Mouse (Mus musculus) E14TG2a.4 (cell line): Measurements from ENCODE around the gene Usp13.

Experiments
- H3K27me3 ChIP-seq: 2 replicates; pipeline ENCODE4 v1.6.1; 2014; ENCODE audit warnings: low read length, control low read depth; ENCODE audit not compliant: insufficient read depth
- H3K36me3 ChIP-seq: 2 replicates; pipeline ENCODE4 v1.6.1; 2014; ENCODE audit warnings: low read length, control low read depth; ENCODE audit not compliant: insufficient read depth
- H3K4me1 ChIP-seq: replicated peaks from 2 replicates; pipeline ENCODE4 v1.6.1; 2014; ENCODE audit warnings: low read depth, low read length, control low read depth
- H3K4me3 ChIP-seq: replicated peaks from 2 replicates; pipeline ENCODE4 v1.5.1; 2014; ENCODE audit warnings: mild to moderate bottlenecking, low read length
- H3K9me3 ChIP-seq: 2 replicates; pipeline ENCODE4 v1.6.1; 2014; ENCODE audit warnings: low read length, control low read depth
- CTCF ChIP-seq: conservative IDR thresholded peaks from 2 replicates; pipeline ENCODE4 v1.5.1; 2014; ENCODE audit warnings: low read length
- NANOG ChIP-seq: IDR thresholded peaks from 2 replicates; pipeline ENCODE4 v1.6.1; 2014; ENCODE audit warnings: borderline replicate concordance, low read length, mixed read lengths
- POU5F1 ChIP-seq: IDR thresholded peaks from 2 replicates; pipeline ENCODE4 v1.6.1; 2014; ENCODE audit warnings: low read length, borderline replicate concordance

The Usp13 gene

DNA sequence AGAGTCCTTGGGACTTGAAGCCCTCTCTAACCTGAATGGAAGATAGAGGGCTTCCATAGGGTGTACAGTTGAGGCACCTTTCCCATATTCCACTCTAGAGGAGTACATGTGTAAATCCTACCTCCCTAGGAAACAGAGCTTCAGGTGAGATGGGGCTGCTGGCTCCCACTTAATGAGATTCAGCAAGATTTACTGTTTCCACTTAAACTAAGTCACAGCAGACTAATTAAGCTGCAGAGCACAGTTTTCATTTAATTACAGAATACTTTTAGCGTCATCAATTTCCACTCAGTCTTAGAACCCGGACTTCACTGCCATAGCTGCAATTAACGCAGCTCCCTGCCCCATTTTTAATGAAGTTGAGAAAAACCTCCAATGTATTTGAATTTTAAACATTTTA is 144.1 kb downstream of the Usp13 start:
- no peaks in the 10 kb centered on the region for H3K36me3 ChIP-seq
- H3K9me3 ChIP-seq = no peaks in the 10 kb centered on the region
- TF ChIP-seq NANOG (no peak), POU5F1 (no peak), CTCF (no peak)
- H3K4me3 ChIP-seq = no peak overlapping the region
- no peaks in the 10 kb centered on the region for H3K4me1 ChIP-seq
- no peaks in the 10 kb centered on the region for H3K27me3 ChIP-seq

DNA sequence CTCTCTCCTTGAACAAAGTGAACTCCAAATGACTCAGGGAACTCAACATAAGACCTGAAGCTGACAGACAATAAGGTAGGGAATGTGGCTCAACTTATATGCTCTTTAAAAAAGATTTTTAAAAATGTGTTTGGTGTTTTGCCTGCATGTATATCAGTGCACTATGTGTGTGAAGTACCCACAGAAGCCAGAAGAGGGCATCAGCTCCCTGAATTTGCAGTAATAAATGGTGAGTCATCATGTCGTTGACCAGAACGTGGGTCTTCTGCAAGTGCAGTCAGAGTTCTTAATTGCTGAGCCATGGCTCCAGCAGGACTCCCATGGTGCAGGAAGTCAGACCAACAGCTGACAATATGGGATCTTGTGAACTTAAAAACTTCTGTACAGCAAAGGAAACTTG is 148.2 kb downstream of the Usp13 start:
- H3K4me3 ChIP-seq = no peak overlapping the region
- TF ChIP-seq POU5F1 = no peak
- TF ChIP-seq CTCF = peak; percentile 73
- no peak for TF ChIP-seq NANOG
- no peaks in the 10 kb centered on the region for H3K27me3 ChIP-seq
- no peaks in the 10 kb centered on the region for H3K4me1 ChIP-seq
- H3K36me3 ChIP-seq = no peaks in the 10 kb centered on the region
- H3K9me3 ChIP-seq = 0 out of 2 replicates have a peak, but pooled peaks cover 6% of the 10 kb centered on the region

DNA sequence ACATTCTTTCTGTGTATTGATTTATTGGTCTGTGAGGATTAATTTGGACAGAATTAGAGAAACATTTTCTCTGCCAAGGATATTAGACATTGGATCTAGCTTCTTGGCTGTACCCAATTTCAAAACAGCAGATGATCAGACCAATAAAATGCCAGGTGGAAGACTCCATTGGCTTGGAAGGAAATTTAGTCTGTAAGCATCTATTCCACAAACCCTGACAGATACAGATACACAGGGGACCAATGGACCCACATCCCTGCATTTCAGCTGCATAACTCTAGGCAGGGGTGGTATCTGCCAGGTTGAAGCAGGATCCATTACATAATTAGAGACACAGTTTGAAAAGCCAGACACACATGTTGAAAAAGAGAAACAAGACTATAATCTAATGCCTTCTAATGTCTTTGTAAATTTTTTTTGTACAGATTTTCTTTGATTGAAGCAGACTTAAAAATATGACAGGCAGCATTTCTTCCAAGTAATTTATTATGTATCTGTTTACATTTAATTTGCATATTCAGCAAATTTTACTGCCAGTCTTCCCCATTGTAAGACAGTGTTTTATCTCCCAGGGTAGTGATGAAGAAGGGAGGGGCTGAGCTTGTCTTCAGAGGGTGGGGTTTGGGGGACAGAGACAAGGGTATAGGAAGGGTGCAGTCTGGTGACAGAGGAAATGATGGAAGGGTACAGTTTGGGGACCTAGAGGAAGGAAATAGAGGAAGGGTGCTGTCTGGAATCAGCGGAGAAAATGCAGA is 151.5 kb downstream of the Usp13 start:
- Histone ChIP-seq H3K4me3 (no peak overlapping the region), H3K9me3 (peaks cover 12% of the 10 kb centered on the region; the same call in 1 of the 2 replicates), H3K27me3 (no peaks in the 10 kb centered on the region), H3K4me1 (no peaks in the 10 kb centered on the region), H3K36me3 (no peaks in the 10 kb centered on the region)
- no peak for TF ChIP-seq POU5F1
- TF ChIP-seq NANOG = no peak
- no peak for TF ChIP-seq CTCF

DNA sequence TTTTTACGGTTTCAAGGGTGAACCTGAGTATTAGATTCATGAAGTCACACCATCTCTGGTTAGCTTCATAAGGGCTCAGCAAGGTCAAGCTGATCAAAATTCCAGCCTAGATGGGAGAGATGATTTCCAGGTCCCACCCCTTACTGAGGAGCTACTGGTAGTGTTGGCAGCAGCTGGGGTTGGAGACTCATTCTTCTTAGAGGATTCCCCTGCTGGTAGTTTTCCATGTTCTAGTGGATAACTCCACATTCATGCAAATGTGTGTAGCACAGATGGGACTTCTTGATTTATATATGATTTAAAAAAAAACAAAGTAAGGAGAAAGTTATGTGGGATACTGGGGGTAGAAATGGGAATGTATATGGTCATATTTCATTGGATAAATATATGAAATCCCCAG is 152.9 kb downstream of the Usp13 start:
- TF ChIP-seq CTCF (no peak), POU5F1 (no peak), NANOG (no peak)

DNA sequence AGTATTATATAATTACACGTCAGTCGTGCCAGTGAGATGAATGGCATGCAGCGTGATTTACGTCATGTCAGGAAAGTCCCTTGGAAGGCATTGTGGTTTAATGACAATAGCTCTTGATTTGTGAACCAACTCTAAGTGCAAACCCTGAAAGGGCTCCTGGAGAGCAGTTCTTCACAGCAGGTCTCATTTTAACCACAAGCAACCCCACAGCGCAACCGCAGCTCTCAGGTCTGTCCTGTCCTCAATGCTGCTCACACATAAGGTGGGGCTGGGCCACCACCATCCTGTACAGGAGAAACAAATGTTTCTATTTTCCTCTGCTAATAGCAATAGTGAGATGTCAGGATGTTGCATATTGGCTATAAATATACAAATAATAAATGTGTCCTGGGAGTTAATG is 161.9 kb downstream of the Usp13 start:
- Histone ChIP-seq H3K4me3 (no peak overlapping the region), H3K27me3 (no peaks in the 10 kb centered on the region), H3K4me1 (no peaks in the 10 kb centered on the region), H3K9me3 (no peaks in the 10 kb centered on the region), H3K36me3 (no peaks in the 10 kb centered on the region)
- TF ChIP-seq NANOG = no peak
- no peak for TF ChIP-seq POU5F1
- no peak for TF ChIP-seq CTCF

More for the DNA sequence above, 152.9 kb downstream of the Usp13 start:
- Histone ChIP-seq H3K4me1 (no peaks in the 10 kb centered on the region), H3K4me3 (no peak overlapping the region), H3K36me3 (no peaks in the 10 kb centered on the region), H3K9me3 (peaks cover 12% of the 10 kb centered on the region; the same call in 1 of the 2 replicates), H3K27me3 (no peaks in the 10 kb centered on the region)

DNA sequence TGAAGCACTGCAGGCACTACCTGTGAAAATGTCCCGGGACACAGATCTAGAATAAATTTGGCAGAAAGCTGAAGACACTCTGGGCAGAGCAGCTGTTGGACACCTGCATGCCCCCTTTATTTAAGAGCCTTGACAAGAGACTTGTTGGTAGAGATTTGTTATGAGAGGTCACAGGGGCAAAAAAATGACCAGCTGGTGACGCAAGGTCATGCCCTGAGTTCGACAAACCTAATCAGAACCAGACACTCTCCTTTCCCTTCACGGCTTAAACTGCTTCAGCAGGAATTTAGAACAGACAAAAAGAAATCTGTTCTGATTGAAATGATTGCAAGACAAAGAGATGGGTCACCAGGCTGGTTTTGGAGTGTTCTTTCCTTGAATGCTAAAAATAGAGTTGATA is 162.6 kb downstream of the Usp13 start:
- TF ChIP-seq CTCF (no peak), NANOG (no peak), POU5F1 (no peak)
- Histone ChIP-seq H3K27me3 (no peaks in the 10 kb centered on the region), H3K4me1 (no peaks in the 10 kb centered on the region)

DNA sequence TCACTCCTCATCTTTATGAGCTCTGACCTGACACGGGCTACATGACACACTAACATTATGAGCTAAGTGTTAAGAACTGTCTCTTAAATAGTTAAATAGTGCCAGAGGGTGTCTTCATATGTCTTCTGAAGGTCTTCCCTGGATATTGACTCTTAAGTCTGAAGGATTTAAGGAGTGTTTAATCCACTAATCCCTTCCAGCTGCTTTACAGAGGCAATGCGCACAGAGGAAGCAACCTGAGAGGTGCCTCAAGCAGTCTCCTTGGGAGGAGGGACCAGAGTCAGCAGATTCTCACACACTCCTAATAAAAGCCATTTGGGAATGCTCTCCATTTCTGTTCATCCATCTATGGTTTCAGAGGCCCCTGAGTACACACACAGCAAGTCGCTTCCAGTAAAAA is 167.8 kb downstream of the Usp13 start:
- TF ChIP-seq POU5F1 (no peak), NANOG (no peak), CTCF (no peak)
- H3K27me3 ChIP-seq = no peaks in the 10 kb centered on the region

More for the DNA sequence above, 162.6 kb downstream of the Usp13 start:
- Histone ChIP-seq H3K9me3 (no peaks in the 10 kb centered on the region), H3K4me3 (no peak overlapping the region), H3K36me3 (no peaks in the 10 kb centered on the region)

More for the DNA sequence above, 167.8 kb downstream of the Usp13 start:
- H3K9me3 ChIP-seq = no peaks in the 10 kb centered on the region
- H3K4me3 ChIP-seq = no peak overlapping the region
- no peaks in the 10 kb centered on the region for H3K4me1 ChIP-seq
- H3K36me3 ChIP-seq = no peaks in the 10 kb centered on the region
